Mouse (Mus musculus) midbrain, embryonic 11.5 days (tissue): ENCODE measurements around the gene Lrg1. TPM values are rescaled to one million over a fixed set of nuclear protein-coding genes. Genes with fewer than 3 reads are reported as not detected.

Experiments used
- ATAC-seq: fragments of 200-750 bp; cut with Nextera tagmentation; 2 replicates; pipeline ENCODE4 v1.8.0; 2017; ENCODE audit warnings: moderate TSS enrichment, moderate library complexity; ENCODE audit not compliant: low FRiP score
- DNase-seq: peaks from one replicate; pipeline ENCODE4 v3.0.0; 2015; ENCODE audit warnings: low spot score; ENCODE audit errors: missing footprints
- H3K27ac ChIP-seq: fragments of 300-500 bp; sonication (generic); 2 replicates; pipeline ENCODE4 v1.5.1; 2014; ENCODE audit warnings: low read depth, low read length
- H3K27me3 ChIP-seq: fragments of 300-500 bp; sonication (generic); 2 replicates; pipeline ENCODE4 v1.6.1; 2014; ENCODE audit warnings: mild to moderate bottlenecking, low read length, moderate library complexity, mixed read lengths; ENCODE audit not compliant: control insufficient read depth, insufficient read depth
- H3K36me3 ChIP-seq: fragments of 300-500 bp; sonication (generic); 2 replicates; pipeline ENCODE4 v1.6.1; 2014; ENCODE audit warnings: mild to moderate bottlenecking, low read length, moderate library complexity, mixed read lengths; ENCODE audit not compliant: control insufficient read depth, insufficient read depth
- H3K4me1 ChIP-seq: fragments of 300-500 bp; sonication (generic); 2 replicates; pipeline ENCODE4 v1.6.1; 2014; ENCODE audit warnings: low read length; ENCODE audit not compliant: control insufficient read depth, insufficient read depth
- H3K4me2 ChIP-seq: fragments of 300-500 bp; sonication (generic); 2 replicates; pipeline ENCODE4 v1.6.1; 2014; ENCODE audit warnings: mild to moderate bottlenecking, moderate library complexity
- H3K4me3 ChIP-seq: fragments of 300-500 bp; sonication (generic); 2 replicates; pipeline ENCODE4 v1.5.1; 2014; ENCODE audit warnings: low read depth, low read length
- H3K9ac ChIP-seq: fragments of 300-500 bp; sonication (generic); 2 replicates; pipeline ENCODE4 v1.6.1; 2014; ENCODE audit warnings: low read length
- H3K9me3 ChIP-seq: fragments of 300-500 bp; sonication (generic); 2 replicates; pipeline ENCODE4 v1.6.1; 2016; ENCODE audit warnings: low read length; ENCODE audit not compliant: control insufficient read depth
- WGBS: fragments of 180-500 bp; shearing (Covaris S2); extraction: QIAGEN DNeasy Blood & Tissue Kit; methylation state at CpG from one replicate; pipeline ENCODE4 v1.1.7; 2014; 5-methylcytosine and 5-hydroxymethylcytosine counted together
- polyA plus RNA-seq: library from polyadenylated mRNA; unstranded; fragments of >200 nt; fragmentation: Nextera tagmentation; extraction: Ambion mirVana; gene quantifications from 2 replicates; pipeline ENCODE4 v1.2.1, GENCODE M21; 2014

The Lrg1 gene
- polyA plus RNA-seq, 1 experiment from 2014 or later = not detected

DNA sequence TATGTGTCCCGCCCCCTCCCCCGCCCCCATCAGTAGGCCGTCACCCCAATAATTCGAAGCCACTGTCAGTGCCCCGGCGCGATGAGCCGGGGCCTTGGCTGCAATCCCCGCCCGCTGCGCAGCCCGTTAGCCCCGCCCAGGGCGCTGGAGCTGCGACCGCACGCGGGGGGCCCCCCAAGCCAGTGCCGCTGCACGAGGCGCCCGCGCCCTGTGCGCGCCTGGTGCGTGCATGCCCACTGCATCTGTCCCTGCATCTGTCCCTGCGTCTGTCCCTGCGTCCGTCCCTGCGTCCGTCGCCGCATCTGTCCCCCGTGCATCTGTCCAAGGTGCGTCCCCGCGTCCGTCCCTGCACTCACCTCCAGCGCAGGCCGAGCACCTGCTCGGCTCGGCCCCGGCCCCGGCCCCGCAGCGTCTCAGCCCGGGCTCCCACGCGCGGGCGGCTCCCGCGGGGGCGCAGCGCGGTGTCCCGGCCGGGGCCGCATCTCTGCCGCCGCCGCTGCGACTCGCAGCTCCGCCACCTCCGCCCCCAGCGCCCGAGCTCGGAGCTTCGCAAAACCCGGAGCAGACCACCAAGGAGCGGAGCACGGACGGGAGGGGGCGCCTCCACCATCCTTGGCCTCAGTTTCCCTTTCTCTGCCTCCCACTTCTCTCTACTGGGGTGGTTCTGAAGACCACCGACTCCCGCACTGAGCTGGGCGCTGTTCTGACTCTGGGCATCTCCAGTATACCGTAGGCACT is 18.2 kb upstream of the Lrg1 start, which contains the start of gene Sema6b:
TSS of gene Sema6b (minus strand) at position 486 of the 738 bp plus-strand sequence.
- Histone ChIP-seq H3K27ac (peak within 1 kb of the TSS; percentile 25; the same call in 1 of the 2 replicates), H3K4me2 (peak within 1 kb of the TSS; percentile 96), H3K9me3 (no peaks in the 10 kb centered on the region), H3K9ac (peak within 1 kb of the TSS; percentile 69), H3K36me3 (no peaks in the 10 kb centered on the region), H3K4me1 (peaks cover 22% of the 10 kb centered on the region), H3K4me3 (peak within 1 kb of the TSS; percentile 67), H3K27me3 (peaks cover 37% of the 10 kb centered on the region)
- 1% methylated on average over 74 of the region's 79 CpGs for whole genome bisulfite sequencing
- peak; percentile 97 for DNase-seq
- ATAC-seq = peak; percentile 47

DNA sequence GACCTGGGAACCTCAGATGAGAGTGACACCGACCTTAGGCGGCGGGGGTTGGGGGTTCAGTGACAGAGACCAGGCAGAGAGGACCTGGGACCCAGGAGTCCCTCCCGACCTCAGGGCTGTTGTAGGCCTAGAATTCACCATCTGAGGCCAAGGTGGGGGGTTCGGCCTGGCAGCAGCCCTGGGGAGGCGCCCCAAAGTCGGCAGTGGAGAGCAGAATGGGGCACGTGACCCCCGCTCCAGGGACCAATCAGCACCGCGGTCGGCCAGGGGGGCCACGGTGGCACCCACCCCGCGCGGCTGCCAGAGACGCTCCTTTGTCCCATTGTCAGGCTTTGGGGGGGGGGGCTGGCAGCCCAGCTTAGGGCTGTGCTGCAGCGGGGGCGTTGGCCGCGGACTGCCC is 17.6 kb upstream of the Lrg1 start:
- peak overlapping the region; percentile 69 for H3K9ac ChIP-seq
- ATAC-seq (peak; percentile 25; the same call in 1 of the 2 replicates), DNase-seq (no peak)
- peak overlapping the region; percentile 96 for H3K4me2 ChIP-seq
- no peaks in the 10 kb centered on the region for H3K9me3 ChIP-seq
- peak overlapping the region; percentile 67 for H3K4me3 ChIP-seq
- no peak overlapping the region for H3K27ac ChIP-seq
- peaks cover 26% of the 10 kb centered on the region for H3K4me1 ChIP-seq
- H3K27me3 ChIP-seq = peaks cover 37% of the 10 kb centered on the region
- 3% methylated on average over 20 of the region's 21 CpGs for WGBS
- no peaks in the 10 kb centered on the region for H3K36me3 ChIP-seq

DNA sequence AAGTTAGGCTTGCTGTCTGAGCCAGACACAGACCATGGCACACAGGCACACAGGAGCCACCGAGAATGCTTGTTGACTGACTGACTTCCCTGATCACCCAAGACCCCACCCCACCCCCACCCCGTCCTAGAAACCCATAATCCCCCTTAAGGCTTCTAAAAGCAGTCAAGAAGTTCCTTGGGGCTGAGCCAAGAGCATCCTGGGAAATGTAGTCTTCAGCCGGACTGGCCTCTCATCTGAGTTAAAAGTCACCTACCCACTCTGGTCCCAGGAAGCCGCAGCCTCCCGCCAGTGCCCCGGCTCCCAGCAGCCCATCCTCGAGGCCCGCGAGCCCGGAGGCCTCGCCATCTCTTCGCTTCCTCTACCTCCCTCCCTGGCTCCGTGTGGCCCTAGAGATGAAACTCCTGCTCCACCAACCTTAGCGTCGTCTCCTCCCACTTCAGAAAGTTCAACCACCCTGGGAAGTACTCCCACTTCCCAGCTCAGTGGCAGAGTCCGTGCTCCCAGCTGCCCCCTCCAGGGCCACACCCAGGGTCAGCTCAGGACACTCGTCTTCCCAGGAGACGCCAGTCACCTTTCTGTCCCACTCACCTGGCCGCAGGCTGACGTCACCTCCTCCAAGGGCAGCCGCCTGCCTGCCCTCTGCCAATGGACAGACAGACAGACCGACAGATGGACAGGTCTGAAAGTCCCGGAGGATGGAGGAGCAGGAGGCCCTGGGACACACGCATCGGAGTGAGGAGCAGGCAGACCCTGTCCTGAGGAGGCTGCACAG is 16.2 kb upstream of the Lrg1 start:
- WGBS = 16% methylated on average over 25 of the region's 25 CpGs

DNA sequence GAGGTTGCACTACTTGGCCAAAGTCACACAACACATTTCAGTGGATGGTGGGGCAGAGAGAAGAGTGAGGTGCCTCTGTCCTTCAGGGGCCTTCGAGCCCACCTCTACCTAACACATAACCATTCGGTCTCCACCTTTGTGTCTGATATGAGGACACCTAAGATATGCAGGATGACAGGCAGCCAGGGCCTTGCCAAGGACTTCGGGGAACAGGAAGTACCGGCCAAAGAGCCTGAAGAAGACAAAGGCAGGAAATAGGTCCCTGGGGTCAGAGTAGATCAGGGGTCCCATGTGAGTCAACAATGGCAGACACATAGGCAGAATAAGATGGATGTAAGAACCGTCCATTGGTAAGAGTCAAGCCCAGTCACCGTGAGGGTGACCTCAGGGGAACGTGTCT is 14.8 kb upstream of the Lrg1 start:
- Histone ChIP-seq H3K4me1 (peaks cover 24% of the 10 kb centered on the region), H3K9me3 (no peaks in the 10 kb centered on the region), H3K4me3 (no peak overlapping the region), H3K9ac (no peak overlapping the region), H3K36me3 (no peaks in the 10 kb centered on the region), H3K27ac (no peak overlapping the region), H3K27me3 (peaks cover 33% of the 10 kb centered on the region), H3K4me2 (no peak overlapping the region)
- 81% methylated on average over 7 of the region's 7 CpGs for WGBS
- DNase-seq = no peak
- ATAC-seq = no peak

More for the DNA sequence above, 16.2 kb upstream of the Lrg1 start:
- Histone ChIP-seq H3K9ac (peak overlapping the region; percentile 1; the same call in 1 of the 2 replicates), H3K4me3 (no peak overlapping the region), H3K27ac (no peak overlapping the region), H3K9me3 (no peaks in the 10 kb centered on the region), H3K36me3 (no peaks in the 10 kb centered on the region), H3K27me3 (peaks cover 35% of the 10 kb centered on the region), H3K4me2 (peak overlapping the region; percentile 21; the same call in 1 of the 2 replicates), H3K4me1 (peaks cover 32% of the 10 kb centered on the region)
- ATAC-seq = no peak
- no peak for DNase-seq

DNA sequence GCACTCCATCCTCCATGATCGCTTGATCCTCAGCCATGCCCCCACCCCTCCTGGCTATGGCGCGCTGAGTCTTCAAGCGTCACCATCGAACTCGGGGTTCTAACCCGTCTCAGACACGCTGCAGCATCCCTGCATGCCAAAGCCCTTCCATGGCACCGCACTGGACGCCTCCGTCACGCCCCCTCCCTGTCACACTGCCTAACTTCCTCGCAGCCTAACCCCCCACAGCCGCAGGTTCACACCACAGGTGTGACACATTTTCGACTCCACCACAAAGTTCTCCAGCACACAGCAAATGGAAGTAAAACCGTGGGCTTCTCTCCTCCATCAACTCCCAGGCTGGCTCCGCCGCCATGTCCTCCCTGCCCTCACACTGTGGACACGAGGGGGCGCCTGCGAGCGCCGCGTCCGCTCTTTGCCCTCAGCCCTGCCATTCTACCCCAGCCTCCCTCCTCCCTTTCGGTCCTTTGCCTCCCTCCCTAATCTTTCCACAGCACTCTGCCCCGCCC is 12.7 kb upstream of the Lrg1 start:
- ATAC-seq (peak; percentile 34), DNase-seq (peak; percentile 96)
- H3K36me3 ChIP-seq = no peaks in the 10 kb centered on the region
- no peak overlapping the region for H3K27ac ChIP-seq
- H3K4me2 ChIP-seq = peak overlapping the region; percentile 47
- no peaks in the 10 kb centered on the region for H3K9me3 ChIP-seq
- H3K4me3 ChIP-seq = no peak overlapping the region
- under 1% methylated on average over 27 of the region's 27 CpGs for WGBS
- peaks cover 20% of the 10 kb centered on the region for H3K4me1 ChIP-seq
- H3K9ac ChIP-seq = no peak overlapping the region
- peaks cover 15% of the 10 kb centered on the region for H3K27me3 ChIP-seq

DNA sequence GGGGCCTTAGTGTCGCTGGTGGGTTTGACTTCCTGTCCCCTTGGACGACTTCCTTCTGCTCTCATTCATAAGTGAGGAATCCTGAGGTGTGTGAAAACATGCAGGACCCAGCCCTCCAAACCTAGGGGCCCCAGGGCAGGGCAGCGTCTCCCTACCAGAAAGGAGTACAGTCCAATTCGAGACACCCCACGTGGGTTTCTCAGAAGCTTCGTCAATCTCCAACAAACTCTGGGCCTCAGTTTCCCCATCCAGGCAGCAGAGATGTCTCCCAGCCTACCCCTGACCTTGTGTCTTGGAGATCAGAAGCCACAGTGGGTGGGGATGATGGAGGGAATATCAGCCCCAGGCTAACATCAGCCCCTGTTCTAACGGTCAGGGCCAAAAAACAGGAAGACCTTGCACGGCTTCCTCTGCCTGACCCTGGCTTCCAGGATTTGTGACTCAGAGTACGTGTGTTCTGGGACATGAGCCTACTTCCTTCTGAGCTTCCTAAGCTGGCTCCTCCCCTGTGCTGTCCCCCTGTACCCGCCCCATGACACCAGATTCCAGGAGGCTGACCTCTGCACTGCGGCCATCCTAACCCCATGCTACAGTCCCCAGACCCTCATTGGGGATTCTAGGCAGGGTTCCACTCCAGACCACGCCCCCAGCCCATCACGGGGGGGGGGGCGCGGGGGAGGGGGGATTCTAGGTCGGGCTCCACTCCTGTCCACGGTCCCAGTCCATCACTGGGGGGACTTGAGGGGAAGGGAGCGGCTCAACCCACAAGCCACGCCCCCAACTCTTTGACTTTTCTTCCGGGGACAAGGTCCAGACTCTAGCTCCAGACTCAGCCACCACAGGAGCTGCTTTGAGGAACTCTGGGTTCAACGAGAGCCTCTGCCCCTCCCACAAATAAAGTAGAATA is 11.9 kb upstream of the Lrg1 start:
- Histone ChIP-seq H3K4me3 (no peak overlapping the region), H3K9ac (no peak overlapping the region), H3K4me2 (peak overlapping the region; percentile 47), H3K4me1 (peaks cover 16% of the 10 kb centered on the region), H3K36me3 (no peaks in the 10 kb centered on the region), H3K27ac (no peak overlapping the region), H3K9me3 (no peaks in the 10 kb centered on the region), H3K27me3 (peaks cover 7% of the 10 kb centered on the region)
- 22% methylated on average over 18 of the region's 21 CpGs for WGBS
- no peak for DNase-seq
- peak; percentile 35 for ATAC-seq

DNA sequence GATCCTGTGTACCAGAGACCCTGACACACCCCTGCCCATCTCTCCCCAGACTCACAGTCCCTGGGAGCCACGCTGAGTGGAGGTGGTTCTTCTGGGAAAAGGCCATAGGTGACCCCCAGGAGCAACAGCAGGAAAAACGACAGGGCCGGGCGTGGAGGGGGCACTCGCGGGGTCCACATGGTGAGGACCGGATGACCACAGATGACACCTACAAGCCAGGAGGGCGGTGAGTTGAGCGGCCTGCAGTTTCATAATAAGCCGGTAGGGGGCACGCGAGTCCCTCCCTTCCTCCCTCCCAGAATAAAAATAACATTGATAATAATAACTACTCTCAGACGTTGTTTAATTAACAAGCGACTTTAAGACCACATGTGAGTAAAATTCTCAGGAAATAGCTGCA is 10.9 kb upstream of the Lrg1 start:
- DNase-seq = peak; percentile 98
- ATAC-seq = peak; percentile 16; the same call in 1 of the 2 replicates
- Histone ChIP-seq H3K9ac (no peak overlapping the region), H3K27ac (no peak overlapping the region), H3K36me3 (no peaks in the 10 kb centered on the region), H3K9me3 (no peaks in the 10 kb centered on the region), H3K27me3 (no peaks in the 10 kb centered on the region; the same call in 1 of the 2 replicates), H3K4me1 (peaks cover 10% of the 10 kb centered on the region), H3K4me3 (no peak overlapping the region), H3K4me2 (no peak overlapping the region)
- WGBS = 4% methylated on average over 14 of the region's 14 CpGs

DNA sequence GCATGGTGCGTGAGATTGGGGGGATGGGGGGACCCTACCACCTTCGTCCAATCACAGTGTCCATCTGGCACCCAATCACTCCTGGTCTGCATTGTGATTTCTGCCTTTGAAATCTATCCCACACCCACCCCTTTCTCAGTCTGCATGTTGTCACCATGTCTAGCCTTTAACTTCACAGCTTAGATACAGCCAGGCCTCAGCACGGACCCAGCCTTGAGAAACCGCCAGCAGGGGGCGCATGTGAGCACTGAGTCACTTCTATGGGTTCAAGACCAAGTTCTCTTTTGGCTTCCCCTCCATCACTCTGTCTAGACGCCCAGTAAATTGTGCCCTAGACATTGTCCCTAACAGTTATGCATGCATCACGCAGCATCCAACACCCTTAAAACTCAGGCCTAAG is 10.0 kb upstream of the Lrg1 start:
- Histone ChIP-seq H3K4me2 (no peak overlapping the region), H3K27ac (no peak overlapping the region), H3K27me3 (no peaks in the 10 kb centered on the region; the same call in 1 of the 2 replicates), H3K4me1 (peaks cover 10% of the 10 kb centered on the region), H3K36me3 (no peaks in the 10 kb centered on the region), H3K9ac (no peak overlapping the region), H3K9me3 (no peaks in the 10 kb centered on the region), H3K4me3 (no peak overlapping the region)
- 36% methylated on average over 7 of the region's 7 CpGs for WGBS
- DNase-seq = peak; percentile 94
- no peak for ATAC-seq
